Mouse (Mus musculus): ENCODE data around the gene Gsdma2. TPM values are rescaled to one million over a fixed set of nuclear protein-coding genes. Genes with fewer than 3 reads are reported as not detected.
"Not testable (repeated sequence)": the region's sequence is repeated elsewhere in the genome, so short reads cannot be mapped to it uniquely, and the experiment has no call there.

The Gsdma2 gene
- total and polyA plus RNA-seq, 2 experiments from 2014 or later: not detected

DNA sequence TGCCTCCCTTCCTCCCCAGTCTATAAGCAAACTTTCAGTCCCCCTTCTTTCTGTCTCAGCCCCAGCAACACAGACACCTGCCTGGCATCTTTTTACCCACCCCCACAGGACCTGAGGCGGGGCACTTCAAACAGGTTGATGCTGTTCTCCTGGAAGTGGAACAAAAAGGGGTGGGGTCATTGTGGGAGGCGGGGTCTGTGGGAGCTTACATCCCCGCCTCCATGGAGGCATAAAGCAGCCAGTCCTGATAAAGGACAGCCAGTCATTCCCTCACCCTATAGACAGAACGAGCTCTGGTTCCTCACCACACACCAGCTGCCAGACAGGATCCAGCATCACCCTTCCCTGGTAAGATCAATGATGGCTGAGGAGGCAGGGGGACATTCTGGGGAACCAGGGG lies 17.5 kb downstream of the Gsdma2 start, which contains the start of gene Gsdma:
Gene Gsdma, plus strand, starts transcription at position 261 of the 400 bp plus-strand sequence.
- no peak for TF ChIP-seq CTCF (IDR thresholded peaks at IDR 0.05; ENCODE audit: low read depth)

GRCm38 (mm10) chr11:98668984-98669383 lies 22.4 kb downstream of the Gsdma2 start:
- Histone ChIP-seq H3K4me2 (ENCODE audit: low read depth, low read length) (no peak overlapping the region), H3K4me3 (ENCODE audit: low read length) (no peak overlapping the region), H3K9ac (replicated peaks; ENCODE audit: low read length) (no peak overlapping the region), H3K27me3 (ENCODE audit: insufficient read depth, low read length) (peaks cover 8% of the 10 kb centered on the region; the same call in 1 of the 2 replicates), H3K27ac (no peak overlapping the region), H3K4me1 (ENCODE audit: insufficient read depth, low read length) (no peaks in the 10 kb centered on the region), H3K9me3 (ENCODE audit: low read length) (no peaks in the 10 kb centered on the region), H3K36me3 (ENCODE audit: insufficient read depth, low read length) (no peaks in the 10 kb centered on the region)
- DNase-seq (ENCODE audit: low spot score): no peak
- no peak for ATAC-seq
- no peak for TF ChIP-seq CTCF (IDR thresholded peaks at IDR 0.05; ENCODE audit: low read depth)
- WGBS: 68% methylated on average over 2 of the region's 2 CpGs

More for the DNA sequence above, 17.5 kb downstream of the Gsdma2 start, which contains the start of gene Gsdma:
- Histone ChIP-seq H3K27ac (no peak within 1 kb of the TSS), H3K4me1 (ENCODE audit: insufficient read depth, low read length) (no peaks in the 10 kb centered on the region), H3K27me3 (ENCODE audit: insufficient read depth, low read length) (peaks cover 4% of the 10 kb centered on the region; the same call in 1 of the 2 replicates), H3K9ac (replicated peaks; ENCODE audit: low read length) (no peak within 1 kb of the TSS), H3K4me3 (ENCODE audit: low read length) (no peak within 1 kb of the TSS), H3K4me2 (ENCODE audit: low read depth, low read length) (no peak within 1 kb of the TSS), H3K36me3 (ENCODE audit: insufficient read depth, low read length) (no peaks in the 10 kb centered on the region), H3K9me3 (ENCODE audit: low read length) (no peaks in the 10 kb centered on the region)
- ATAC-seq (no peak), DNase-seq (ENCODE audit: low spot score) (no peak)
- 32% methylated on average over 4 of the region's 4 CpGs for WGBS

DNA sequence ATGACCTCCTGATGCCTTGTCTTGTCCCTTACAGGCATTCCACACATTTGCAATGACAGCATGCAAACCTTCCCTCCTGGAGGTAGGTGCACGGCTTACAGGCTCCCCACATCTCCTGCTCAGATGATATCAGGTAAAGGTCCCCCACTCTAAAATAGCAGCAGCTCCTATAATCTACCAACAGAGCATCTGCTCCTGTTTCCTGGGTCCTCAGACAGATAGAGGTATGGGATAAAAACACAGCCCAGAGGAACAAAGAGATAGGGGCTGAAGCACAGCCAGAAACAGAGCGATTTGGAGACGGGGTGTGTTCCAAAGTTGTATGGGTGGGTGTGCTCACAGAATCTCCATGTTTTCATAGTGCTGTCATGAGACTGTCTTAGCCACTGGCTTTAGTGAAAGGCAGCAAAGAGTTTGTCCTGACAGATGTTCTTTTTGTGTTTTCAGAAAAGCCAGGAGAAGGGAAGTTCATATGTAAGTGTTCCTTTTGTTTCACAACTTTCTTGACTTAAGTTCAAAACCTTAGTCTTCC lies 24.8 kb downstream of the Gsdma2 start:
- no peak for DNase-seq (ENCODE audit: low spot score)
- H3K4me3 ChIP-seq (ENCODE audit: low read length): no peak overlapping the region
- H3K27ac ChIP-seq: no peak overlapping the region
- H3K36me3 ChIP-seq (ENCODE audit: insufficient read depth, low read length): no peaks in the 10 kb centered on the region
- ATAC-seq: no peak
- 76% methylated on average over 3 of the region's 3 CpGs for WGBS
- H3K9me3 ChIP-seq (ENCODE audit: low read length): no peaks in the 10 kb centered on the region
- H3K9ac ChIP-seq (replicated peaks; ENCODE audit: low read length): no peak overlapping the region
- no peaks in the 10 kb centered on the region for H3K4me1 ChIP-seq (ENCODE audit: insufficient read depth, low read length)
- TF ChIP-seq CTCF (IDR thresholded peaks at IDR 0.05; ENCODE audit: low read depth): no peak
- peaks cover 8% of the 10 kb centered on the region; the same call in 1 of the 2 replicates for H3K27me3 ChIP-seq (ENCODE audit: insufficient read depth, low read length)
- H3K4me2 ChIP-seq (ENCODE audit: low read depth, low read length): no peak overlapping the region

DNA sequence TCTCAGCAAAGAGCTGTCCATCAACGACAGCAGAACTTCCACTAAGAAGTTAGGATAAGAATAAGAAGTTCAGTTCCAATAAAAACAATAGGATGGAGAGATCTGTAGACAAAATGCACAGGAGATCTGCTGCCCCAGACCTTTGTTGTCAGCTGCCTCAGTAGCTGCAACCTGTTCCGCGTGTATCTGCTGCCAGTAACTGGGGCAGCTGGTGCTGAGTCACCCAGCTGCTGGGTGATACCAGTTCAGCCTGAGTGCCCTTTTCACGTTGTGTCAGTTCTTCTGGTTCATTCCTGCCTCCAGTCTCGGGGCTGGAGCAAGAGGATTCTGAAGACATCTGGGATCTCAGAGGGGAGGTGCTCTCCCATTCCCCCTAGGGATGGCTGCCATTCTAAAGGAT lies 25.3 kb downstream of the Gsdma2 start:
- 54% methylated on average over 5 of the region's 5 CpGs for WGBS

GRCm38 (mm10) chr11:98672482-98672881 lies 25.9 kb downstream of the Gsdma2 start:
- Histone ChIP-seq H3K9me3 (ENCODE audit: low read length) (no peaks in the 10 kb centered on the region), H3K9ac (replicated peaks; ENCODE audit: low read length) (no peak overlapping the region), H3K27ac (no peak overlapping the region), H3K27me3 (ENCODE audit: insufficient read depth, low read length) (peaks cover 8% of the 10 kb centered on the region; the same call in 1 of the 2 replicates), H3K4me1 (ENCODE audit: insufficient read depth, low read length) (no peaks in the 10 kb centered on the region), H3K36me3 (ENCODE audit: insufficient read depth, low read length) (no peaks in the 10 kb centered on the region), H3K4me3 (ENCODE audit: low read length) (no peak overlapping the region), H3K4me2 (ENCODE audit: low read depth, low read length) (no peak overlapping the region)
- no peak for ATAC-seq
- no peak for DNase-seq (ENCODE audit: low spot score)
- no peak for TF ChIP-seq CTCF (IDR thresholded peaks at IDR 0.05; ENCODE audit: low read depth)
- WGBS: 88% methylated on average over 5 of the region's 5 CpGs

More for the DNA sequence above, 25.3 kb downstream of the Gsdma2 start:
- no peak for ATAC-seq
- H3K36me3 ChIP-seq (ENCODE audit: insufficient read depth, low read length): no peaks in the 10 kb centered on the region
- no peak for TF ChIP-seq CTCF (IDR thresholded peaks at IDR 0.05; ENCODE audit: low read depth)
- DNase-seq (ENCODE audit: low spot score): no peak
- no peaks in the 10 kb centered on the region for H3K9me3 ChIP-seq (ENCODE audit: low read length)
- H3K4me3 ChIP-seq (ENCODE audit: low read length): no peak overlapping the region
- no peak overlapping the region for H3K27ac ChIP-seq
- no peak overlapping the region for H3K9ac ChIP-seq (replicated peaks; ENCODE audit: low read length)
- H3K4me1 ChIP-seq (ENCODE audit: insufficient read depth, low read length): no peaks in the 10 kb centered on the region
- no peak overlapping the region for H3K4me2 ChIP-seq (ENCODE audit: low read depth, low read length)
- peaks cover 8% of the 10 kb centered on the region; the same call in 1 of the 2 replicates for H3K27me3 ChIP-seq (ENCODE audit: insufficient read depth, low read length)

DNA sequence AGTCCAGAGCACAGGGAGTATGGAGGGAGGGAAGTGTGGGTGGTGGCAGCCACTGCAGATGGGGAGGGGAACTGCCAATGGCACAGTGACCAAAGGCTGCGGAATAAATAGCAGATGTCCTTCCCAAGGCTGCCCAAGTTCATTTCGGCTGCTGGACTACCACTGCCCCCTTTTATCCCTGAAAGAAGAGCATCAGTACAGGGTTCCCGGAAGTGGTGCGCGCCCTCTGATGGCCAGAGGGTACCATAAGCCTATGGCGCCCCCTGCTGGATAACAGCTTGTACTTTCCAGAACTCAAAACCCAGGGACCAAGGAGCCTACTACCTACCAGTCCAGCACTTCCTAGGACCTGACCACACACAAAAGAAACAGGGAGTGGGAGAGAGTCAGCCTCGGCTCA lies 26.6 kb downstream of the Gsdma2 start:
- DNase-seq (ENCODE audit: low spot score) (peak; percentile 71), ATAC-seq (peak; percentile 79)
- not testable (repeated sequence) for H3K36me3 ChIP-seq (ENCODE audit: insufficient read depth, low read length); H3K27ac ChIP-seq; H3K4me2 ChIP-seq (ENCODE audit: low read depth, low read length); H3K9me3 ChIP-seq (ENCODE audit: low read length); H3K4me1 ChIP-seq (ENCODE audit: insufficient read depth, low read length); H3K4me3 ChIP-seq (ENCODE audit: low read length); H3K27me3 ChIP-seq (ENCODE audit: insufficient read depth, low read length); H3K9ac ChIP-seq (replicated peaks; ENCODE audit: low read length)
- whole genome bisulfite sequencing: 6% methylated on average over 6 of the region's 7 CpGs
- peak; percentile 74 for TF ChIP-seq CTCF (IDR thresholded peaks at IDR 0.05; ENCODE audit: low read depth)

GRCm38 (mm10) chr11:98675829-98676363 lies 29.3 kb downstream of the Gsdma2 start:
- H3K4me2 ChIP-seq (ENCODE audit: low read depth, low read length): no peak overlapping the region
- no peaks in the 10 kb centered on the region for H3K4me1 ChIP-seq (ENCODE audit: insufficient read depth, low read length)
- no peak overlapping the region for H3K4me3 ChIP-seq (ENCODE audit: low read length)
- DNase-seq (ENCODE audit: low spot score) (no peak), ATAC-seq (no peak)
- no peaks in the 10 kb centered on the region for H3K9me3 ChIP-seq (ENCODE audit: low read length)
- 50% methylated on average over 7 of the region's 7 CpGs for WGBS
- TF ChIP-seq CTCF (IDR thresholded peaks at IDR 0.05; ENCODE audit: low read depth): no peak
- no peak overlapping the region for H3K27ac ChIP-seq
- no peaks in the 10 kb centered on the region for H3K36me3 ChIP-seq (ENCODE audit: insufficient read depth, low read length)
- no peak overlapping the region for H3K9ac ChIP-seq (replicated peaks; ENCODE audit: low read length)
- 0 out of 2 replicates have a peak, but pooled peaks cover 5% of the 10 kb centered on the region for H3K27me3 ChIP-seq (ENCODE audit: insufficient read depth, low read length)
